Mouse (Mus musculus): ENCODE results near the gene Ppm1h. TPM values are rescaled to one million over a fixed set of nuclear protein-coding genes. Genes with fewer than 3 reads are reported as not detected.

Ppm1h gene
- total and polyA plus RNA-seq, 2 experiments from 2014 or later: 50.3 to 60.2 TPM

DNA sequence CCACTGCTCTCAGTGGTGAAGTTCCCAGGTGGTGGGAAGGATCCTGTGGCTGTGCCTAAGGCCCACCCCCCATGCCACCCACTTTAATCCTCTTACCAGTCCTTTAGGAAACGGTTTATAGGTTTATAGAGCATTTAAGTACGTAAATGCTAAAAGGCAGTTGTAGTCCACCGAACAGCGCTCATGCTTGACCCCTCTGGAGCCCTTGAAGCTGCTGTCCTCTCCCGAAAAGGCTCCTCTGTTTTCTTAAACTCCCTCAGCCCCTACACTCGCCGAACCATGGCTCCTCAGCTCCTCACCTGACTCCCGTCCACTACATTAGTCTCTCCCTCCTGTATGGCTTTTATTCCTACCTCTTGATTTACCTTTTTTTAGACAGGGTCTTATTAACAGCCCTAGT, 131.3 kb downstream of the Ppm1h start:
- Histone ChIP-seq H3K4me1 (ENCODE audit: insufficient read depth, low read length) (peaks cover 7% of the 10 kb centered on the region; the same call in 1 of the 2 replicates), H3K4me2 (ENCODE audit: low read depth, low read length) (no peak overlapping the region), H3K4me3 (ENCODE audit: low read length) (no peak overlapping the region), H3K9ac (replicated peaks; ENCODE audit: low read length) (no peak overlapping the region), H3K9me3 (ENCODE audit: low read length) (no peaks in the 10 kb centered on the region), H3K27ac (no peak overlapping the region), H3K27me3 (ENCODE audit: insufficient read depth, low read length) (no peaks in the 10 kb centered on the region), H3K36me3 (ENCODE audit: insufficient read depth, low read length) (no peaks in the 10 kb centered on the region)
- DNase-seq (ENCODE audit: low spot score) (no peak), ATAC-seq (no peak)
- TF ChIP-seq CTCF (IDR thresholded peaks at IDR 0.05; ENCODE audit: low read depth): no peak
- 70% methylated on average over 8 of the region's 8 CpGs for WGBS

GRCm38 (mm10) chr10:122815094-122815493, 136.5 kb downstream of the Ppm1h start:
- no peak overlapping the region for H3K4me2 ChIP-seq (ENCODE audit: low read depth, low read length)
- H3K36me3 ChIP-seq (ENCODE audit: insufficient read depth, low read length): no peaks in the 10 kb centered on the region
- H3K9me3 ChIP-seq (ENCODE audit: low read length): no peaks in the 10 kb centered on the region
- no peaks in the 10 kb centered on the region for H3K4me1 ChIP-seq (ENCODE audit: insufficient read depth, low read length)
- H3K4me3 ChIP-seq (ENCODE audit: low read length): no peak overlapping the region
- 32% methylated on average over 14 of the region's 14 CpGs for WGBS
- peak overlapping the region; percentile 45; the same call in 1 of the 2 replicates for H3K27ac ChIP-seq
- no peak overlapping the region for H3K9ac ChIP-seq (replicated peaks; ENCODE audit: low read length)
- TF ChIP-seq CTCF (IDR thresholded peaks at IDR 0.05; ENCODE audit: low read depth): no peak
- ATAC-seq: peak; percentile 80
- no peaks in the 10 kb centered on the region for H3K27me3 ChIP-seq (ENCODE audit: insufficient read depth, low read length)
- peak; percentile 55 for DNase-seq (ENCODE audit: low spot score)

GRCm38 (mm10) chr10:122817741-122818140, 139.2 kb downstream of the Ppm1h start:
- Histone ChIP-seq H3K4me3 (ENCODE audit: low read length) (no peak overlapping the region), H3K9me3 (ENCODE audit: low read length) (no peaks in the 10 kb centered on the region), H3K27me3 (ENCODE audit: insufficient read depth, low read length) (no peaks in the 10 kb centered on the region), H3K4me2 (ENCODE audit: low read depth, low read length) (no peak overlapping the region), H3K4me1 (ENCODE audit: insufficient read depth, low read length) (no peaks in the 10 kb centered on the region), H3K9ac (replicated peaks; ENCODE audit: low read length) (no peak overlapping the region), H3K27ac (no peak overlapping the region), H3K36me3 (ENCODE audit: insufficient read depth, low read length) (no peaks in the 10 kb centered on the region)
- DNase-seq (ENCODE audit: low spot score) (no peak), ATAC-seq (no peak)
- TF ChIP-seq CTCF (IDR thresholded peaks at IDR 0.05; ENCODE audit: low read depth): no peak
- 85% methylated on average over 8 of the region's 8 CpGs for whole genome bisulfite sequencing

- Histone ChIP-seq H3K4me3 (ENCODE audit: low read length) (no peak overlapping the region), H3K4me2 (ENCODE audit: low read depth, low read length) (no peak overlapping the region), H3K9ac (replicated peaks; ENCODE audit: low read length) (no peak overlapping the region), H3K4me1 (ENCODE audit: insufficient read depth, low read length) (no peaks in the 10 kb centered on the region), H3K9me3 (ENCODE audit: low read length) (no peaks in the 10 kb centered on the region), H3K36me3 (ENCODE audit: insufficient read depth, low read length) (no peaks in the 10 kb centered on the region), H3K27ac (no peak overlapping the region), H3K27me3 (ENCODE audit: insufficient read depth, low read length) (no peaks in the 10 kb centered on the region)
- 96% methylated on average over 6 of the region's 6 CpGs for WGBS
- no peak for TF ChIP-seq CTCF (IDR thresholded peaks at IDR 0.05; ENCODE audit: low read depth)
- no peak for ATAC-seq
- no peak for DNase-seq (ENCODE audit: low spot score)
These were observed 141.2 kb downstream of the Ppm1h start for GRCm38 (mm10) chr10:122819808-122820207.

DNA sequence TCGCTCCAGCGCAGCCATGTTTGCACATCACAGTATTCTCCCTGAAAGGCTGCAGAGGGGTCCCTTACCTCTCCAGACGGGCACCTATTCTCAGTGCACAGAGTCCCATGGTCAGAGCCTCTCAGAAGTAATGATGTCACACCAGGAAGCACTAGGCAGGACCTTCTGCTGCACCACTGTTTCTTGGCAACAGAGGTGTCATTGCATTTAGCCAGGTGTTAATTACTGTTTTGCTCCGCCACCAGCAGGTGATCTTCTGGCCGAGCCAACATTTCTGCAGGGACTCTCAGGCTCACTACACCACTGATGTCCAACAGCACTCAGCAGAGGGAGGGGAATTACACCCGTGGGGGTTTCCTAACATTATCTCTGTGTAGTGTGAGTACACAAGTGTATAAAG, 143.0 kb downstream of the Ppm1h start:
- DNase-seq (ENCODE audit: low spot score) (no peak), ATAC-seq (peak; percentile 50; the same call in 1 of the 2 replicates)
- no peak overlapping the region for H3K9ac ChIP-seq (replicated peaks; ENCODE audit: low read length)
- no peak overlapping the region for H3K27ac ChIP-seq
- H3K4me3 ChIP-seq (ENCODE audit: low read length): no peak overlapping the region
- no peak overlapping the region for H3K4me2 ChIP-seq (ENCODE audit: low read depth, low read length)
- H3K27me3 ChIP-seq (ENCODE audit: insufficient read depth, low read length): no peaks in the 10 kb centered on the region
- WGBS: 64% methylated on average over 6 of the region's 6 CpGs
- no peaks in the 10 kb centered on the region for H3K4me1 ChIP-seq (ENCODE audit: insufficient read depth, low read length)
- no peaks in the 10 kb centered on the region for H3K36me3 ChIP-seq (ENCODE audit: insufficient read depth, low read length)
- H3K9me3 ChIP-seq (ENCODE audit: low read length): no peaks in the 10 kb centered on the region
- peak; percentile 10; the same call in 1 of the 2 replicates for TF ChIP-seq CTCF (IDR thresholded peaks at IDR 0.05; ENCODE audit: low read depth)

GRCm38 (mm10) chr10:122823642-122824041, 145.1 kb downstream of the Ppm1h start:
- WGBS: 69% methylated on average over 13 of the region's 13 CpGs

GRCm38 (mm10) chr10:122826696-122827331, 148.3 kb downstream of the Ppm1h start:
- Histone ChIP-seq H3K9me3 (ENCODE audit: low read length) (no peaks in the 10 kb centered on the region), H3K4me1 (ENCODE audit: insufficient read depth, low read length) (no peaks in the 10 kb centered on the region), H3K27me3 (ENCODE audit: insufficient read depth, low read length) (no peaks in the 10 kb centered on the region), H3K4me2 (ENCODE audit: low read depth, low read length) (no peak overlapping the region), H3K36me3 (ENCODE audit: insufficient read depth, low read length) (no peaks in the 10 kb centered on the region), H3K4me3 (ENCODE audit: low read length) (no peak overlapping the region), H3K27ac (no peak overlapping the region), H3K9ac (replicated peaks; ENCODE audit: low read length) (no peak overlapping the region)
- no peak for TF ChIP-seq CTCF (IDR thresholded peaks at IDR 0.05; ENCODE audit: low read depth)
- DNase-seq (ENCODE audit: low spot score): no peak
- ATAC-seq: no peak
- 69% methylated on average over 16 of the region's 16 CpGs for WGBS

More at GRCm38 (mm10) chr10:122823642-122824041, 145.1 kb downstream of the Ppm1h start:
- Histone ChIP-seq H3K36me3 (ENCODE audit: insufficient read depth, low read length) (no peaks in the 10 kb centered on the region), H3K27me3 (ENCODE audit: insufficient read depth, low read length) (no peaks in the 10 kb centered on the region), H3K9me3 (ENCODE audit: low read length) (no peaks in the 10 kb centered on the region), H3K27ac (no peak overlapping the region), H3K4me1 (ENCODE audit: insufficient read depth, low read length) (no peaks in the 10 kb centered on the region), H3K9ac (replicated peaks; ENCODE audit: low read length) (no peak overlapping the region), H3K4me2 (ENCODE audit: low read depth, low read length) (no peak overlapping the region), H3K4me3 (ENCODE audit: low read length) (no peak overlapping the region)
- no peak for TF ChIP-seq CTCF (IDR thresholded peaks at IDR 0.05; ENCODE audit: low read depth)
- DNase-seq (ENCODE audit: low spot score) (no peak), ATAC-seq (no peak)

Measured in hindbrain, postnatal 0 days (tissue).